Mouse (Mus musculus): ENCODE results near the gene Map3k4. TPM values are rescaled to one million over a fixed set of nuclear protein-coding genes. Genes with fewer than 3 reads are reported as not detected.

Map3k4 gene
- total RNA-seq (2012; rRNA removed) (21.7 and 22.6 TPM in 2 replicates), total RNA-seq (2014; rRNA removed) (12.7 and 14.8 TPM in 2 replicates), polyA plus RNA-seq (2012; ENCODE audit: insufficient read length, low read depth) (16.8 and 20.9 TPM in 2 replicates)

GRCm38 (mm10) chr17:12318663-12319201 lies at the start of gene Map3k4:
TSS of gene Map3k4 (minus strand) at chr17:12318796.
- DNase-seq (ENCODE audit: extremely low read depth) = peak; percentile 77
- Histone ChIP-seq H3K9me3 (replicated peaks; ENCODE audit: low read length) (no peaks in the 10 kb centered on the region), H3K79me2 (replicated peaks; ENCODE audit: control insufficient read depth, extremely low read depth, insufficient read depth, poor library complexity, severe bottlenecking) (no peaks in the 10 kb centered on the region), H3K4me1 (ENCODE audit: control insufficient read depth in 1 of 2, insufficient read depth in 2 of 2) (peaks cover 3 to 38% of the 10 kb centered on the region in 2 experiments), H3K27me3 (replicated peaks) (no peaks in the 10 kb centered on the region), H3K27ac (ENCODE audit: insufficient read depth, low read depth) (peak within 1 kb of the TSS; percentile 35), H3K36me3 (replicated peaks in 1 of 2; ENCODE audit: control insufficient read depth in 1 of 2, insufficient read depth in 1 of 2, low read length in 1 of 2) (peaks cover 0 to 10% of the 10 kb centered on the region in 2 experiments), H3K4me2 (ENCODE audit: insufficient read depth, low read depth, poor library complexity, severe bottlenecking) (peak within 1 kb of the TSS; percentile 91), H3K4me3 (replicated peaks in 1 of 3; ENCODE audit: low read depth in 2 of 3, low read length in 2 of 3, poor library complexity in 1 of 3) (peak within 1 kb of the TSS; percentile 87 to 100 (median 97)), H3K9ac (ENCODE audit: insufficient read depth, low read depth) (peak within 1 kb of the TSS; percentile 59)
- dilution Hi-C loops (cut with MboI; ENCODE audit: extremely low pct_ligation_motif_present, extremely low pct_unique_long_range_greater_than_20kb, low sequenced_read_pairs) (no loop called here), in situ Hi-C loops (cut with MboI; ENCODE audit: low pct_ligation_motif_present, low pct_unique_long_range_greater_than_20kb, low sequenced_read_pairs) (loop anchor here (5.0 kb wide), 1 partner anchor 44 kb away; no protein-coding TSS in a partner anchor)
- TF ChIP-seq KAT2A (IDR thresholded peaks at IDR 0.05; ENCODE audit: insufficient replicate concordance, low read length) (no peak), HCFC1 (IDR thresholded peaks at IDR 0.05; ENCODE audit: low read depth, low read length) (peak; percentile 78), IRF4 (IDR thresholded peaks at IDR 0.05; ENCODE audit: low read depth, low read length) (peak; percentile 32; the same call in 1 of the 2 replicates), ZNF384 (IDR thresholded peaks at IDR 0.05; ENCODE audit: low read depth, low read length) (0 out of 2 replicates have a peak, but pooled peaks have one; percentile 9), GABPA (IDR thresholded peaks at IDR 0.05; ENCODE audit: insufficient replicate concordance, low read depth, low read length) (no peak; the same call in 1 of the 2 replicates), POLR2A (IDR thresholded peaks at IDR 0.05; ENCODE audit: low read depth, low read length) (peak; percentile 79), MAZ (IDR thresholded peaks at IDR 0.05; ENCODE audit: low read depth, low read length) (peak; percentile 71; the same call in 1 of the 2 replicates), TCF12 (IDR thresholded peaks at IDR 0.05; ENCODE audit: low read depth, low read length) (peak; percentile 90), MXI1 (IDR thresholded peaks at IDR 0.05; ENCODE audit: low read depth, low read length) (peak; percentile 32), CHD1 (IDR thresholded peaks at IDR 0.05; ENCODE audit: low read depth, low read length) (no peak), EP300 (IDR thresholded peaks at IDR 0.05; ENCODE audit: low read length) (no peak), E2F4 (IDR thresholded peaks at IDR 0.05; ENCODE audit: insufficient replicate concordance, low read depth, low read length) (no peak), MAFK (IDR thresholded peaks at IDR 0.05; ENCODE audit: insufficient replicate concordance, low read length) (no peak), POLR2AphosphoS2 (IDR thresholded peaks at IDR 0.05; ENCODE audit: low read depth, low read length) (no peak), ZMIZ1 (IDR thresholded peaks at IDR 0.05; ENCODE audit: low read depth, low read length) (peak; percentile 57; the same call in 1 of the 2 replicates), ELF1 (IDR thresholded peaks at IDR 0.05; ENCODE audit: low read depth, low read length) (peak; percentile 65; the same call in 1 of the 2 replicates), PAX5 (IDR thresholded peaks at IDR 0.05; ENCODE audit: low read length) (no peak), ZKSCAN1 (IDR thresholded peaks at IDR 0.05; ENCODE audit: borderline replicate concordance, low read depth, low read length) (no peak), MEF2A (IDR thresholded peaks at IDR 0.05; ENCODE audit: borderline replicate concordance, low read depth, low read length) (no peak), USF1 (IDR thresholded peaks at IDR 0.05; ENCODE audit: low read depth, low read length) (no peak), JUND (conservative IDR thresholded peaks at IDR 0.05; ENCODE audit: low read depth, low read length) (peak; percentile 56), SIN3A (IDR thresholded peaks at IDR 0.05; ENCODE audit: low read length) (no peak; the same call in none of the 2 replicates), CHD2 (IDR thresholded peaks at IDR 0.05; ENCODE audit: low read length) (no peak), USF2 (conservative IDR thresholded peaks at IDR 0.05; ENCODE audit: low read depth, low read length) (no peak), TBP (conservative IDR thresholded peaks at IDR 0.05; ENCODE audit: low read depth, low read length) (0 out of 2 replicates have a peak, but pooled peaks have one; percentile 22), SMC3 (IDR thresholded peaks at IDR 0.05; ENCODE audit: low read depth, low read length) (peak; percentile 50), UBTF (IDR thresholded peaks at IDR 0.05; ENCODE audit: low read depth, low read length) (peak; percentile 86; the same call in 1 of the 2 replicates), BHLHE40 (IDR thresholded peaks at IDR 0.05; ENCODE audit: low read depth, low read length) (no peak), JUN (IDR thresholded peaks at IDR 0.05; ENCODE audit: insufficient read depth, low read depth, low read length) (peak; percentile 54), MYC (IDR thresholded peaks at IDR 0.05; ENCODE audit: low read depth, low read length) (no peak), ETS1 (conservative IDR thresholded peaks at IDR 0.05; ENCODE audit: low read depth, low read length) (no peak; the same call in 1 of the 2 replicates), NELFE (IDR thresholded peaks at IDR 0.05; ENCODE audit: low read depth, low read length) (peak; percentile 74), MAX (IDR thresholded peaks at IDR 0.05; ENCODE audit: low read length) (no peak; the same call in 1 of the 2 replicates), CTCF (conservative IDR thresholded peaks at IDR 0.05 in 1 of 2, IDR thresholded peaks at IDR 0.05 in 1 of 2; ENCODE audit: low read depth in 2 of 2, low read length in 2 of 2) (peak in 1 of 2 experiments; percentile 61; a peak in 2 of 4 replicates), RCOR1 (conservative IDR thresholded peaks at IDR 0.05; ENCODE audit: low read depth, low read length) (no peak; the same call in 1 of the 2 replicates), ZC3H11A (IDR thresholded peaks at IDR 0.05; ENCODE audit: low read depth, low read length) (no peak), RAD21 (IDR thresholded peaks at IDR 0.05; ENCODE audit: low read depth, low read length) (peak; percentile 21), NRF1 (IDR thresholded peaks at IDR 0.05; ENCODE audit: low read depth, low read length) (peak; percentile 73)
